Mouse (Mus musculus) ZHBTc4 (cell line): ENCODE data around the gene Tex26.

Experiments used
- DNase-seq: peaks from one replicate; pipeline ENCODE4 v3.0.0-alpha.2; 2011; ENCODE audit warnings: low read depth, low spot score

The Tex26 gene

DNA sequence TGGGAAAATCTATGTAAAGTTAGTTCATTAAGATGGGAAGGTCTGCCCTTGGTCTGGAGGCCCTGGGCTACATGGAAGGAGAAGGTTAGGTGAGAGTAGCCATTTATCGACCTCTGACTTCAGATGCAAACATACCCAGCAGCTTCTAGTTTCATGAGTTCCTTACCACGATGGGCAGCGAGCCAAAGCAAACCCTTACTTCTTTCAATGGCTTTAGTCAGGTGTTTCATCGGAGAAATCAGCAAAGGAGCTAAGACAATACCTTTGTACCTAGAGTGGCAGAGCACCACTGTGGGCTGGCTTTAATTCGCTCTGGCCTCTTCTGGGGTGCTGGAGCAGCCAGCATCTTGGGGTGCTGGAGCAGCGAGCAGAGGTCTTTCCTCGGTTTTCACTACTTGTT is 5.8 kb upstream of the Tex26 start:
- DNase-seq, result no peak

DNA sequence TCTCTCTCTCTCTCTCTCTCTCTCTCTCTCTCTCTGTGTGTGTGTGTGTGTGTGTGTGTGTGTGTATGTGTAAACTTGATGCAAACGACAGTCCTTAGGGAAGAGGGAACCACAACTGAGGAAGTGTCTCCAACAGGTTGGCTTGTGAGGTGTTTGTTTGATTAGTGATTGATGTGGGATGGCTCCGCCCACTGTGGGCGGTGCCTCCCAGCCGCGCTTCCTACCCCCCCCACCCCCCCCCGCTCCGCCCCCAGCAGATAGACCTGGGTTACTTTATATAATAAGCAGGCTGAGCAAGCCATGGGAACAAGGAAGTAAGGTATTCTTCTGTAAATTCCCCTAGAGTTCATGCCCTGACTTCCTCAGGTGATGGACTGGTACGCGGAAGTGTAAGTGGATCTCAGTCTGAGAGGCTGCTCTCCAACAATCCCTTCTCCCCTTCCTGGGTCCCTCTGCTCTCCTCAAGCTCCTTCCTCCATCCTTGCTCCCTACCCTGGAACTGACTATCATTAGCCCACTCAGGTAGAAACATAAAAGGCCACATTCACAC is 5.2 kb upstream of the Tex26 start:
- DNase-seq, result peak; percentile 25

DNA sequence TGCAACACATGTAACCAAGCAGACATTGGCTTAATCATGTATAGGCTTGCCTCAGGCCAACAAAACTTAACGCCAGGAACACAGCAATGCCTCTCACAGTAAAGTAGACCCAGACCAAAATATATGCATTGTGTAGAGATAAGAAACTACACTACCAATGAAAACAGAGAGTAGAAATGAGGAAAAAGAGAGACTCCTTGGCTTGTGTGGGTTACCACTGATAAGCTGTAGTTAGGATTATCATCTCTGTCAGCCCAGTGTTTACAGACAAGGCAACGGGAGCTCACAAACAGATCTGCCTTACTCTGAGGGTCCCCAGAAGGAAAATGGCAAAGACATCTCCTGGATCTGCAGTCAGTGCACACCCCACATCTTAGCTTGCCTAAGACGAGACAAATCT is 2.9 kb upstream of the Tex26 start:
- no peak for DNase-seq

DNA sequence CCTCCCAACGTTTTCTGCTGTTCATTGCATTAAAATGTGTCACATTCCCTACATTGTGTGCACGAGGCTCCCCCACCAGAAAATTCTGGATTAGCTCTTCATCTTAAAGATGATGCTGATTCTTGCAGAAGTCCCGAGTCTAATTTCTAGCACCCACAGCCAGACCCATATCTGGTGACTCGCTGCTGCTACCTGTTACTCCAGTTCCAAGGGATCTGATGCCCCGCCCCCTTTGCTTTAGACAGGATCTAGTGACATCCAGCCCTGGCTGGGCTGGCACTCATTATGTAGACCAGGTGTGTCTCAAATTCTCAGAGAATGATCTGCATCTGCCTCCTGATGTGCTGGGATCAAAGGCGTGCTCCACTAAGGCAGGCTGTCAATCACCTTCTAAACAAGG is 2.3 kb upstream of the Tex26 start:
- DNase-seq, result peak; percentile 32

DNA sequence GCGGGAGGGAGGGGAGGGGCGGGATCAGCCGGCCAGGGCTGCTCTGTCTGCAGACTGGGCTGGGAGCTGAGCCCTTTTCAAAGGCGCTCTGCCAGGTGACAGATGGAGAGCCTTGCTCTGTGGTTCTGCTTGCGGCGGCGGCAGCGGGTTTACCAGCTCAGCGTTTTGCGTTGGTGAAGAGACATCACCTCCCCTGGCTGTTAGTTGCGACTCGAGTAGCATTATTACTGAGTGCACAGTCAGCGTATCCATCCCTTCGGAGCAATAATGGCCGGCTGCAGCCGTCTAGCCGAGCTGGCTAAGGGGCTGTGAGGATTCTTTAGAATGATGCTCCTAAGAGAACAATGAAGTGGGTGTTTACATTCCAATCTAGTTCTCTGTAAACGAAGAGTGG is 717 bp downstream of the Tex26 start:
- peak; percentile 70 for DNase-seq

DNA sequence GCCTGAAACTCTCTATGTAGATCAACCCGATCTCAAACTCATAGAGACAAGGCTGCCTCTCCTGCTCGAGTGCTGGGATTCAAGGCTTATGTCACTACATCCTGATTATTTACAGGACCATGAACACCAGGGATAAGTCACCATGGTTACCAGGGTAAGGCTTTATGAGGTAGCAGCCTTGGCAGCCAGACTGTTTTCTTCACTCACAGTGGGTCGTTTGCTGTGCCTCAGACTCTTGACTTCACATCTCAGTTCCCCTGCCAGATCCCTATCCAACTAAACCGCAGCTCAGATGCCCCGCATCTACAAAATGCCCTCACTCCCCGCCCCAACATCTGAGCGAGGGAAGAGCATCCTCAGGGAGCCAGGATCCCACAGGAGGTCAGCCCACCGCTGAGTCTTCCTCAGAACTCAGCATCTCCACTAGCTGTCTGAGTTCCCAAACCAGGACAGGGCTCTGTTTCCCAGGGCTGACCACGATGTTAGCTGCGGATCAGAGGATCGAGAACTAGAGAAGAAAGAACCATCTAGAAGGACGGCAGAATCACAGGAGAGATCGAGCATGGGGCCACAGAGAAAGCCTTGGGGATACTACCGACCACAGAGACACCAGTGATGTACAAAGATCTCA is 2.3 kb downstream of the Tex26 start:
- DNase-seq, result no peak

DNA sequence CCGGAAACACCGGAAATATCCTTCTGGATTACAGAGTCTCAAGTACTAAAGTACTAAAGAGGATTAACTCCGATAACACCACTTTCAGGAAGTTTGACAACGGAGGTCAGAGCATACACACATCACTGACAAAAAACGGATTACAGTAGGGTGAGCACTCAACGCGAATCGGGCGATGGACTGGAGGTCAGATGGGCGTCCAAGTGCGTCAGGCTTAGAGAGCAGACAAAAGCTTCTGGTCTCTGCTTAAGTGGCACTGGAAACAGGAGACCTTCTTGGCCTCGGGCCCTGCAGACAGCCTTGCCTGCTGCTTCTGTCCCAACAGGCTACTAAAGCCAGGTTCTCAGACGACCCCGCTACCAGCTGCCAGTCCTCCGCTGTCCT is 2.8 kb downstream of the Tex26 start:
- no peak for DNase-seq

DNA sequence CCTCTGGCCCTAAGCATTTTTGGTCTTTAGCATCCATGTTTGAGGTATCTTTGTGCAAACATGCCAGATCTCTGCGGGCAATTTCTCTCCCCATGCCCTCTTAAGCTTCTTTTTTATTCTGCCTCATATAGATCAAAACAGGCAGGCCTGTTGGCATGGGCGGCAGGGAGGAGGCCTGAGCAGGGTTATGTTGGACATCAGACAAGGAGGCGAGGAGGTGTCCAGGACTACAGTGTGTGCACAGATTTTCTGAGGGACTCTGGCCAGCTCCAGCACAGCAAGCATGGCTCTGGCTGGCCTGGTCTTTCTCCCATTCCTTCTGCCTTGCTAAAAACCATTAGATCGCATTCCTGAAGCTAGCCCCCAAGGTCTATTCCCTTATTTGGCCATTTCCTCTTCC is 5.0 kb downstream of the Tex26 start:
- DNase-seq, result no peak

DNA sequence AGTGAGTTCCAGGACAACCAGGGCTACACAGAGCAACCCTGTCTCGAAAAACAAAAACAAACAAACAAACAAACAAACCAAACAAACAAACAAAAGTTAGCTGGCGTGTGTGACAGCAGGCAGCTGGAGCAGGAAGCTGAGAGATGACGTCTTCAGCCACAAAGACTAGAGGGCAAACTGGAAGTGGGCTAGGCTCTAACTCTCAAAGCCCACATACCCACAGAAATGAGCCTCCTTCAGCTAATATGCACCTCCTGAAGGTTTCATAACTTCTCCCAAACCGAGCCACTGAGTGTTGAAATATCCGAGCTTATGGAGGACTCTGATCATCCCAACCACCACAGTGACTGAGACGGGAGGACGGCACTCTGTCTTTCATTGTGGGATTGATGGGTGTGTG is 7.0 kb downstream of the Tex26 start:
- DNase-seq, result no peak

DNA sequence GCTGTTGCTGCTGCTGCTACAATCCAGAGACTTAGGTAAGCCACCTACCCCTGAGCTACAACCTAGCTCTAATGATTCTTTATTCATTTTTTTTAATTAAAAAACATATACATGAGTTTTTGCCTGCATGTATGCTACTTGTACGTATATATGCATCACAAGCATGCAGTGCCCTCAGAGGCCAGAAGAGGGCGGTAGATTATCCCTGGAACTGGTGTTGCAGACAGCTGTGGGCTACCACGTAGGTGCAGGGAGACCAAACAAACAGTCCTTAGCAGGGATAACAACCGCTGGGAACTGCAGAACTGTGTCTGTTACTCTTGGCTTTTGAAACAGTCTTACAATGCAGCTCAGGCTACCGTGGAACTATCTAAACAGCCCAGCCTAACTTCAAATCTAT is 8.3 kb downstream of the Tex26 start:
- peak; percentile 85 for DNase-seq

DNA sequence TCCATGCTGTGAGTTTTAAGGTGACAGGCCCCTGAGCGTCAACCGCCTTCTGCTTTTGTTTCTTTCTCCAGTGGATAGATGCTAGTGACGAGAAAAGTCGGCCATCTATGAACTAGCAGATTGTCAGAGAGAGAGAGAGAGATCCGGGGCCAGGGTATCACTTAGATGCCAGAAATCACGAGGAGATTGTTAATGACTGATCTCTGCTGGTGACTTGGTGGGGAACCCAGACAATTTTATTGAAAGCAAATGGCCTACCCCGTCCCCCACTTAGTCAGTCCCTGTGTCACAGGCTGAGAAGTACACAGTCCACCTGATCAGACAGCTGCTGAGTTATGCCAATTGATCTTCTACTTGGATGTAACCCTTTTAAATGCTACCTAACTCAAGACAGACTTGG is 9.9 kb downstream of the Tex26 start:
- DNase-seq, result no peak

DNA sequence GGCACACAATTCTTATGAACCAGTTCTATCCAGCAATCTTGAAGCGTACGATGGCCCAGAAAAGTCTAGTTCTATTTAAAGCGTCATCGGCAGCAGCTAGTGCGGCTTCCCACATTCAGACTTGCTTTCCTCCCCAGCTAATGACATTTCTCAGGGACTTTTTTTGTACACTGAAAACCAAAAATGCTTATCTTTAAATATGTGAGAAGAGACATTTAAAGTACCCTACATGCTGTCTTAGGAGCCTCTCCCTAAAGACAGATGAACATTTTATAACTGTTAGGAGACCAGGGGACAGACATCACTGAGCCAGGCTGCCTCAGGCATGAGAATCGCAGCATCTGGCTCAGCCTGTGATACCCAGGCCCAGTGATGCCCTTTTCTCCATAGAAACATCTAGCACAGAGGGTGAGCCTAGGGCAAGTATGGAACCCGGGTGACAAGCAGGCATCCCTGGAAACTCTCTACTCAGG is 11.8 kb downstream of the Tex26 start:
- no peak for DNase-seq

DNA sequence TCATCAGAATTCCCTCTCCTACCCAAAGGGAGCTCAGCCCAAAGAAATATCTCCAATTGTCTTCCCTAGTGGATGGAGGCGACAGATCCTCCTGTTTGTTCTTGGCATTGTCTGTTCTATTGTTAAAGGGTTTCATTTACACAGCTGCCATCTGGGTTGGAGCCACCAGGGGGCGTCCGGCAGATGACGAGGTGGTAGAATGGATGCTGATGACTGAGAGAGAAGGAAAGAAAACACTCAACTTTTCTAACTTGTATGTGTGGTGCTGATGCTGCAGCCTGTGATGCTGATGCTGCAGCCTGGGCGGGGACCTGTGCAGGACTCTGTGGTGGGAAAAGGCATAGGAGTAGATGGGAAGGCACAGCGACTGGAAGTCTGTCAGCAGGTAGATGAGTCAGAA is 14.8 kb downstream of the Tex26 start:
- DNase-seq, result peak; percentile 85

DNA sequence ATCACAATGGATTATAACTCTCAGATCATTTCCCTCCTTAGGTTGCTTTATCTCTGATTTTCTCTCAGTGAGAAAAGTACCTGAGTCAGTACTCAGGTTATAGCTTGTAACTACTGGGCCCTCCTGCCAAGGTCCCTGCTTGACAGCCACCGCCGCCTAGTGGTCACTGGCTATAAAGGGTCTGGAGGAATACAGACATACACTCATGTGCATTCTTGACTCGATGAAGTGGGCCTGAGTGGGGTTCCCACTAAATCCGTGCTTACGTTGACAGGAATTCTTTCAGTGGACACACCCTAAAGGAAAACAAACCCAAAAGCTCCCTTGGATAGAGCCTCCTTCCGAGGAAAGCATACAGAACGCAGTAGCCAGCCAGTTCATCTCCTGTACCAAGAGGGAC is 17.1 kb downstream of the Tex26 start:
- DNase-seq, result peak; percentile 75

DNA sequence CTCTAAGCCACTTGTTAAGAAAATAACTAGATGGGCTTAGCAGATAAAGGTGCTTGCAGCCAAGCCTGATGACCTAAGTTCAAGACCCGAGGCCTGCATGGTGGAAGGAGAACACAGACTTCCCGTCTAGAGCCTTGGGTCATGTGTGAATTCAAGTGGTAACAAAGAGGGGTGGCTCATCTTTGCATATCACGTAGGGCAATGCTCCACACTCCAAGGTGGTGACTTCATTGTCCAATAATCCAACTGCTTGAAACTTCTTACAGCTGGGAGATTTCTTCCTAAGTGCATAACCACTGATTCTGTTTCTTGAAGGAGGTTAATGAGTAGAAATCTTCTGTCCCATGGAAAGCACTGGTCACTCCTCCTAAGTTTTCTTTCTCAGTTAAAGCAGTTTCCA is 22.6 kb downstream of the Tex26 start:
- no peak for DNase-seq

DNA sequence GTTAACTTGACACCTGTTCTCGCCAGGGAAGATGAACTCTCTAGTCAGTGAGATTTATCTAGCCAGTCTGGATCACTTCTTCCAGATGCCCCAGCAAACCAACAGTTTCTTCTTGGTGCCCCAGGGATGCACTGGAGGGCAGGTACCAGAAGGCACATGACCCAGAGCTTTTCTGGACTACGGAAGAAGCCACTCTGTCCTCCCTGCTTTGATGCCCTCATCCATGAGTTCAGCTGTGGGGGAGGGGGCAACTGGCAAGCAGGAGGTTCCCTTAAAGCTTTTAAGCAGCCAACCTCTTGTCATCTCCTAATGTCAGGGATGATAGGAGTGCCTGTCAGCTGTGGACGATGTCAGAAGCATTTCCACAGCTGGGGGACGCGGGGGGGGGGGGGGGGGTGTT is 25.8 kb downstream of the Tex26 start:
- no peak for DNase-seq

DNA sequence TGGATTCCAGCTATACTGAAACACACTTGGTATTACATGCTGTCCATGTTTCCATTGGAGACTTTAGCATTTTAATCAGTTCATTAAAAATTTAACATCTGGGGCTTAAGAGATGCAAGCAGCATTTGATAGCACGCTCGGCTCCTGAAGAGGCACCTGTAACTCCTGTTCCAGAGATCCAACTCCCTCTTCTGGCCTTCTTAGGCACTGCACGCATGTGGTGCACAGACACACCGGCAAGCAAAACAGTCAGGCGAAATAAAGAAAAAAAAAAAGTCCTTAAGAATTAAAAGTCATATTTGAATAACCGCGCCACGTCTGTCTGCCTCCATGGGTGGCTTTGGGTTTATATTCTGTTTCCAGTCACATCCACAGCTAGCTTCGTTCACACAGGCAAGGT is 34.7 kb downstream of the Tex26 start:
- peak; percentile 77 for DNase-seq

DNA sequence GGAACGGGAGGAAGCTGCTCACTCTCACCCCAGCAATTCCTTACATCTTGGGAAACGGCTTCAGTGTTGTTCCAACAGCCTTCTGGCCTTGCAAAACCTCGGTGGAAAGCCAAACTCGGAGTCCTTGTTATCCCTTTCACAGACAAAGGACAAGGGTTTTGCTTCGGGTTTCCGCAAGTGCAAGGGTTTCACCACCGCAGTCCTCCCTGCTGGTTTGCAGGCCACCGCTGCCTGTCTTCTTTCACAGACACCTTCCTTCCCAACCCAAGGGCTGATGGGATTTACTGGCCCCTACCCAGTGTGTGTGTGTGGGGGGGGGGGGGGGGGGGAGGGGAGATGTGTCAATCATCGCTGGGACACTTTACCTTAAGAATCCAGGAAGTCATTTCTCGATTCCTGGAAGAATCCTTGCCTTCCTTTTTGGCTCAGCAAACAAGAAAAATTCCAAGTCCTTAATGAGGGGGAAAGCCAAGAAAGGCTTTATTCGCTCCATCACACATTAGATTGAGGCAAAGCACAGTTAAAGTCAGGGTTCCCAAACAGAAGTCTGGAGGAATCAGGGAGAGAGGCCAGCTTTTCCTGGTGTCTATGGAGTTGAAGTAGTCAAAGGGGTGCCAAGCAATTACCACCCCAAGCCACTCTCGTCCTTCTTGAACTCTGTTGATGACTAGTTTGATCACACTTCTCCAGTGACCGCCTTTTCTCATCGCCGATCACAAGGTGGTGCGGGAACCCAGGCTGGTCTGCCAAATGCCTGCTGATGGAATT is 35.4 kb downstream of the Tex26 start:
- DNase-seq, result peak; percentile 23

DNA sequence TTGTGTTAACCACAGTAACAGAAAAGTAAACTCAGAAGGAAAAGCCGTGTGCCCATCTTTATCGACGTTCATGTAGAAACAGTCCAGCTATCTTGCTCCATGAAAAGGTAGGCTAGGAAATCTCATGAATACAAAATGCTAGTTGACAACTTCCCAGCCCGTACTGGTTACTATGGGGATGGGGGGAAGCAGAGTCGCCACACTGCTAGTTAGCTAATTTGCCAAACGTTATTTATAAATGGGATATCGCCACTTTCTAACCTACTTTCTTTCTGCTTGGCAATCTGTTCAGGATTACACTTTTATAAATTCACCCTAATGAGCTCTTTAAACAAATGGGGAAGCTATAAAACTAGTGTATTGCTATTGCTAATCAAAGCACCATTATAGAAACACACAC is 42.5 kb downstream of the Tex26 start:
- DNase-seq, result no peak

DNA sequence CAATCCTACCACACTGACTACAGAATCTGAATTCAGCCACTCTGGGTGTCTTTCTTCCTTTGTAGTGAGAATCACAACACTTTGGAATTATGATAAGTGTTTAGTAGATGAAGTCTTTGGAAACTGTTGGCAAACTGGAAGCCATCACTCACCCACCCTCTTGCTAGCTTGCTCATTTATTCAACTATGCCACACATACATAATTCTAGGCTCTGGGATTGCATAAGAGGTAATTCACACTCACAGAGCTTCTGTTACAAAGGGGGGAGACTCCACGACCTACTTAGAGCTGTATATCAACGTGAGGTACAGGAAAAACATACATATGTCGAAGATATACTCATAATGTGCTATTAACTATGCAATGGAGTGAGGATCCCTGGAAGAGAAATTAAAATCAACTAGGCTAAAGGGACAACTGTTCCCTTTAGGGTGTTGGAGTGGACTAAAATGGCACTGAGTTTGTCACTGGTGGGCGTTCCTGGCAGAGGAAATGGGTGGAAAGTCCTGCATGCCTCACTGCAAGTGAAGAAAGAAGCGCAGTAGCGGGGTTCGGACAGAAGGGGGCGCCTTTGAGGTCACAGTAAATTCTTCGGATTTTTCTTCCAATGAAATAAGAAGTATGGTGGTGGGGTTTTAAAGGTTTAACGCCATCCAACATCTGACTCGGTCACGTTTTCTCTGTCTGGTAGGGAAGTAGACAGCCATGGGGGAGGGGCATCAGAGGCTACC is 44.0 kb downstream of the Tex26 start:
- DNase-seq, result peak; percentile 84

DNA sequence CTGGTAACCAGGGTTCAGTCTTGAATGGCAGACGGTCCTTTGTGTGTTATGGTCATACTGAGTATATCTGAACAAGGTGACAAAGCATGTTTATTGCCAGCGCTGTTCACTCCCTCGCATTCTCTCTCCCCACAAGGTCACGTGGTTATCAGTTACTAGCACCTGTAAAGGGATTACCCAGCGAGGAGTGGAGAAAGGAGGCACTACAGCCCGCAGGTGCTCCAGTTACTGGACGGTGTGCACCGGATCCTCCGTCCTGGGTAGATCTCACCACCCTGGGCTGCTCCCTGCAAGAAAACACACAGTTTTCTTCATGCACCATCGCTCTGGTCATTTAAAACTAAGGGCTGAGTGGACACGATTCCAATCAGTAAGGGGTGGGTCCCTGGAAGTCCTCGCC is 44.8 kb downstream of the Tex26 start:
- DNase-seq, result no peak

DNA sequence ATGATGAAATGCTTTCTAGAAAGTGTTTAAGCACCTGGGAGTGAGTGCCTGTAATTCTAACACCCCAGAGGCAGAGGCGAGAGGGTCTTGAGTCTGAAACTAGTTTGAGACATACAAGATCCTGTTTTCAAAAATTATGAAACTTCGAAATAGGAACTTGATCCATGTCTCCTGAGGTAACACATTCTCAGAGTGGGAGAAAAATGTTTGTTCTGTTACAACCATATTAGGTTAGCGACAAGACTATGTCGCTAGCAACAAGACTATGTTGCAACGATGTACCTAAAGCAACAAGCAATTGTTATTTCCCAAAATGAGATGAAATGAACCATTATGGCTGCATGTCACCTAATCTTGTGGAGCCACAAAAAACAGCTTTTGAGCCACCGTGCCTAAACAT is 46.0 kb downstream of the Tex26 start:
- no peak for DNase-seq
